Mouse (Mus musculus): Measurements from ENCODE around the gene Cfap57.

GRCm38 (mm10) chr4:118615412-118615811 is 5.2 kb downstream of the Cfap57 start:
- TF ChIP-seq GATA1 (IDR thresholded peaks at IDR 0.05; ENCODE audit: borderline replicate concordance, low read length) (no peak), FLI1 (IDR thresholded peaks at IDR 0.05; ENCODE audit: low read length) (no peak)

Data from megakaryocyte, embryonic 14.5 days (primary cell).